In the genomic region with DNA sequence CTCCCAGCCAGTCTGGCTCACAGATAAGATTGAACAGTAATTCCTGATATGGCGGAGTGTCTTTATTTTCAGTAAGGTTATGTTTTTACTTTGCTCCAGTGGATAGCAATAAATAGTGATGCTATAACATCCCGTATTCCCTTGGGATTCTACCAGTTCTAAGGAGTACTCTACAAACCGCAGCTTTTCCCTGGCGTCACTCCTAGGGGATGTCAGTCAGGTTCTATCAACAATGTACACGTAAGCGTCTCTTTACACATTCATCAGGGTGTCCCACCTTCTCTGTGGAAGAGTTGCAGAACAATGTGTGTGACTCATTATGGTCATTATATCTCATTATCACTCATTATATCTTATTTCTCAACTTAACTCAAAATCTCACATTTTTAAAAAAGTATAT, we compare ENCODE assay signal across 24 mouse cellular contexts. TPM values are rescaled to one million over a fixed set of nuclear protein-coding genes. Genes with fewer than 3 reads are reported as not detected.
DNase-seq lines count a peak whose midpoint lies in the region; ATAC-seq lines count a peak whose summit lies in the region.
"Had no signal": no experiment of that assay in that cellular context is flagged by ENCODE, and none has a peak within 500 bp of the region (broad histone marks: within the 10 kb centered on the region; RNA-seq: fewer than 3 reads in every experiment).

No protein-coding gene starts in this region.

- no peak overlapping the region for H3K9ac ChIP-seq in embryonic facial prominence, embryonic 14.5 days (ENCODE audit: low read depth, low read length)
- H3K9ac ChIP-seq in heart, embryonic 16.5 days (ENCODE audit: low read length), result no peak overlapping the region
- no peak overlapping the region for H3K9ac ChIP-seq in lung, embryonic 16.5 days (ENCODE audit: low read length)
- H3K9ac ChIP-seq: embryonic facial prominence, embryonic 13.5 days; forebrain, embryonic 13.5 days; heart, embryonic 13.5 days; hindbrain, embryonic 13.5 days; intestine, embryonic 15.5 days had no signal

- H3K27ac ChIP-seq in embryonic facial prominence, embryonic 14.5 days (replicated peaks; ENCODE audit: low read depth, low read length), result no peak overlapping the region
- no peak overlapping the region for H3K27ac ChIP-seq in embryonic facial prominence, embryonic 10.5 days (replicated peaks)
- peak overlapping the region; percentile 43; the same call in 1 of the 2 replicates for H3K27ac ChIP-seq in heart, embryonic 16.5 days (ENCODE audit: low read length)
- H3K27ac ChIP-seq in heart, embryonic 10.5 days, result no peak overlapping the region
- 0 out of 2 replicates have a peak overlapping the region, but pooled peaks have one; percentile 6 for H3K27ac ChIP-seq in lung, embryonic 16.5 days (ENCODE audit: low read length)
- H3K27ac ChIP-seq: embryonic facial prominence, embryonic 13.5 days; forebrain, embryonic 10.5 days; forebrain, embryonic 13.5 days; hindbrain, embryonic 10.5 days; hindbrain, embryonic 13.5 days; intestine, embryonic 15.5 days had no signal

- peaks cover 3% of the 10 kb centered on the region; the same call in 1 of the 2 replicates for H3K4me1 ChIP-seq in embryonic facial prominence, embryonic 14.5 days (ENCODE audit: control insufficient read depth, insufficient read depth, low read length)
- 0 out of 2 replicates have a peak, but pooled peaks cover 4% of the 10 kb centered on the region for H3K4me1 ChIP-seq in embryonic facial prominence, embryonic 10.5 days
- H3K4me1 ChIP-seq in heart, embryonic 16.5 days (ENCODE audit: control insufficient read depth, insufficient read depth, low read length), result no peaks in the 10 kb centered on the region
- H3K4me1 ChIP-seq in heart, embryonic 10.5 days, result no peaks in the 10 kb centered on the region
- no peaks in the 10 kb centered on the region for H3K4me1 ChIP-seq in lung, embryonic 16.5 days (replicated peaks; ENCODE audit: control insufficient read depth, insufficient read depth, low read length)
- H3K4me1 ChIP-seq: forebrain, embryonic 10.5 days; forebrain, embryonic 13.5 days; hindbrain, embryonic 10.5 days; hindbrain, embryonic 13.5 days; intestine, embryonic 15.5 days had no signal

- H3K9me3 ChIP-seq in embryonic facial prominence, embryonic 14.5 days (ENCODE audit: control insufficient read depth, low read length), result no peaks in the 10 kb centered on the region
- H3K9me3 ChIP-seq in embryonic facial prominence, embryonic 10.5 days, result no peaks in the 10 kb centered on the region
- no peaks in the 10 kb centered on the region for H3K9me3 ChIP-seq in heart, embryonic 16.5 days (replicated peaks; ENCODE audit: control insufficient read depth, low read length)
- no peaks in the 10 kb centered on the region for H3K9me3 ChIP-seq in heart, embryonic 10.5 days
- H3K9me3 ChIP-seq in lung, embryonic 16.5 days (ENCODE audit: control insufficient read depth, low read length), result no peaks in the 10 kb centered on the region
- H3K9me3 ChIP-seq: embryonic facial prominence, embryonic 13.5 days; forebrain, embryonic 10.5 days; forebrain, embryonic 13.5 days; heart, embryonic 13.5 days; hindbrain, embryonic 10.5 days; hindbrain, embryonic 13.5 days; intestine, embryonic 15.5 days had no signal

- H3K4me3 ChIP-seq in embryonic facial prominence, embryonic 14.5 days (ENCODE audit: low read depth, low read length), result no peak overlapping the region
- H3K4me3 ChIP-seq in embryonic facial prominence, embryonic 10.5 days, result no peak overlapping the region
- no peak overlapping the region for H3K4me3 ChIP-seq in heart, embryonic 16.5 days (ENCODE audit: low read length)
- H3K4me3 ChIP-seq in heart, embryonic 10.5 days, result no peak overlapping the region
- H3K4me3 ChIP-seq in lung, embryonic 16.5 days (ENCODE audit: low read length), result no peak overlapping the region
- H3K4me3 ChIP-seq: embryonic facial prominence, embryonic 13.5 days; forebrain, embryonic 10.5 days; forebrain, embryonic 13.5 days; heart, embryonic 13.5 days; hindbrain, embryonic 10.5 days; hindbrain, embryonic 13.5 days; intestine, embryonic 15.5 days had no signal

- no peak overlapping the region for H3K4me2 ChIP-seq in embryonic facial prominence, embryonic 14.5 days (ENCODE audit: low read depth, low read length)
- H3K4me2 ChIP-seq in heart, embryonic 16.5 days (ENCODE audit: low read depth, low read length), result no peak overlapping the region
- no peak overlapping the region for H3K4me2 ChIP-seq in lung, embryonic 16.5 days (ENCODE audit: low read depth, low read length)
- H3K4me2 ChIP-seq: embryonic facial prominence, embryonic 13.5 days; forebrain, embryonic 13.5 days; heart, embryonic 13.5 days; hindbrain, embryonic 13.5 days; intestine, embryonic 15.5 days had no signal

- H3K27me3 ChIP-seq in embryonic facial prominence, embryonic 14.5 days (replicated peaks; ENCODE audit: control insufficient read depth, insufficient read depth, low read length), result no peaks in the 10 kb centered on the region
- no peaks in the 10 kb centered on the region for H3K27me3 ChIP-seq in embryonic facial prominence, embryonic 10.5 days (replicated peaks; ENCODE audit: low read depth, poor library complexity, severe bottlenecking)
- no peaks in the 10 kb centered on the region for H3K27me3 ChIP-seq in heart, embryonic 16.5 days (ENCODE audit: control insufficient read depth, insufficient read depth, low read length)
- no peaks in the 10 kb centered on the region for H3K27me3 ChIP-seq in heart, embryonic 10.5 days (ENCODE audit: insufficient read depth, poor library complexity, severe bottlenecking)
- no peaks in the 10 kb centered on the region for H3K27me3 ChIP-seq in lung, embryonic 16.5 days (ENCODE audit: control insufficient read depth, insufficient read depth, low read depth, low read length)
- H3K27me3 ChIP-seq: embryonic facial prominence, embryonic 13.5 days; forebrain, embryonic 13.5 days; heart, embryonic 13.5 days; hindbrain, embryonic 13.5 days; intestine, embryonic 15.5 days had no signal

- no peaks in the 10 kb centered on the region for H3K36me3 ChIP-seq in embryonic facial prominence, embryonic 14.5 days (ENCODE audit: control insufficient read depth, insufficient read depth, low read length)
- no peaks in the 10 kb centered on the region for H3K36me3 ChIP-seq in embryonic facial prominence, embryonic 10.5 days (replicated peaks)
- no peaks in the 10 kb centered on the region for H3K36me3 ChIP-seq in heart, embryonic 16.5 days (ENCODE audit: control insufficient read depth, insufficient read depth)
- H3K36me3 ChIP-seq in heart, embryonic 10.5 days, result no peaks in the 10 kb centered on the region
- H3K36me3 ChIP-seq in lung, embryonic 16.5 days (ENCODE audit: control insufficient read depth, insufficient read depth, low read length), result no peaks in the 10 kb centered on the region
- H3K36me3 ChIP-seq: embryonic facial prominence, embryonic 13.5 days; forebrain, embryonic 10.5 days; heart, embryonic 13.5 days; hindbrain, embryonic 10.5 days; hindbrain, embryonic 13.5 days; intestine, embryonic 15.5 days had no signal

- WGBS in embryonic facial prominence, embryonic 14.5 days, result 89% methylated on average over 6 of the region's 6 CpGs
- WGBS in embryonic facial prominence, embryonic 10.5 days, result 93% methylated on average over 6 of the region's 6 CpGs
- WGBS in heart, embryonic 16.5 days, result 82% methylated on average over 6 of the region's 6 CpGs
- 79% methylated on average over 6 of the region's 6 CpGs for WGBS in heart, embryonic 10.5 days
- 81% methylated on average over 6 of the region's 6 CpGs for WGBS in lung, embryonic 16.5 days

- peak; percentile 20 for DNase-seq in embryonic facial prominence, embryonic 14.5 days (ENCODE audit: low spot score)
- DNase-seq in embryonic facial prominence, embryonic 10.5 days (ENCODE audit: low spot score), result no peak
- no peak for DNase-seq in heart, embryonic 10.5 days (ENCODE audit: low spot score)
- no peak for DNase-seq in lung, postnatal 4 days
- DNase-seq: adrenal gland, adult 8-10 months; adrenal gland, postnatal 25 days; cerebellum, adult 18-20 months; cerebellum, adult 9-10 months; cerebellum, postnatal 25 days; gastrocnemius, postnatal 25 days; heart, postnatal 10 days; heart, postnatal 36 days had no signal

- ATAC-seq in embryonic facial prominence, embryonic 14.5 days (ENCODE audit: low read depth), result peak; percentile 55; the same call in 1 of the 2 replicates
- ATAC-seq in heart, embryonic 16.5 days (replicated peaks; ENCODE audit: extremely low read depth, insufficient read depth, low FRiP score), result no peak
- no peak for ATAC-seq in lung, embryonic 16.5 days (ENCODE audit: low read depth)
- ATAC-seq: activated CD4-positive, CD25-positive, alpha-beta regulatory T cell, adult 4 months; forebrain, embryonic 13.5 days; forebrain, embryonic 16.5 days; hindbrain, embryonic 16.5 days; intestine, embryonic 15.5 days had no signal

RNA-seq across cellular contexts. Expression of gene Cyyr1, which starts 12.2 kb away (rescaled TPM):
- 3.7 and 4.0 TPM in 2 replicates for polyA plus RNA-seq in embryonic facial prominence, embryonic 14.5 days (2014; fragmentation: Nextera tagmentation; extraction: Ambion mirVana)
- polyA plus RNA-seq in embryonic facial prominence, embryonic 10.5 days (2016; fragmentation: Nextera tagmentation; extraction: Ambion mirVana), result 4.0 and 4.1 TPM in 2 replicates
- polyA plus RNA-seq in heart, embryonic 16.5 days (2015; fragmentation: Nextera tagmentation; extraction: Ambion mirVana), result 6.1 and 6.9 TPM in 2 replicates
- 2.9 and 3.2 TPM in 2 replicates for polyA plus RNA-seq in heart, embryonic 10.5 days (2016; fragmentation: Nextera tagmentation; extraction: Ambion mirVana)
- 19.0 and 19.3 TPM in 2 replicates for polyA plus RNA-seq in lung, embryonic 16.5 days (2015; fragmentation: Nextera tagmentation; extraction: Ambion mirVana)
- polyA plus RNA-seq: activated CD4-positive, CD25-positive, alpha-beta regulatory T cell, adult 4 months had no signal

Comparison
In these comparisons a context has a peak if more than half of its experiments do, and no peak if none do; other contexts are left out.
1. H3K27ac ChIP-seq: peak in heart, embryonic 16.5 days (single experiment) and lung, embryonic 16.5 days (single experiment); none in embryonic facial prominence, embryonic 14.5 days (single experiment), embryonic facial prominence, embryonic 10.5 days (single experiment) and heart, embryonic 10.5 days (single experiment).